Mouse (Mus musculus): Measurements from ENCODE around the gene Cmtr1. TPM values are rescaled to one million over a fixed set of nuclear protein-coding genes. Genes with fewer than 3 reads are reported as not detected.
"Not testable (repeated sequence)": the region's sequence is repeated elsewhere in the genome, so short reads cannot be mapped to it uniquely, and the experiment has no call there.

The Cmtr1 gene
- polyA plus RNA-seq, 1 experiment from 2014 or later = 149 TPM

GRCm38 (mm10) chr17:29711745-29712431 is 51.5 kb downstream of the Cmtr1 start:
- WGBS = 81% methylated on average over 8 of the region's 8 CpGs
- no peaks in the 10 kb centered on the region for H3K9me3 ChIP-seq
- H3K4me3 ChIP-seq = no peak overlapping the region
- no peak for DNase-seq (ENCODE audit: low spot score)
- H3K36me3 ChIP-seq = peaks cover 9% of the 10 kb centered on the region; the same call in 1 of the 2 replicates
- no peaks in the 10 kb centered on the region for H3K27me3 ChIP-seq (ENCODE audit: insufficient read depth, poor library complexity, severe bottlenecking)
- peaks cover 75% of the 10 kb centered on the region for H3K4me1 ChIP-seq (replicated peaks)
- no peak overlapping the region; the same call in 1 of the 2 replicates for H3K27ac ChIP-seq

GRCm38 (mm10) chr17:29712565-29712964 is 52.2 kb downstream of the Cmtr1 start:
- Histone ChIP-seq H3K4me1 (replicated peaks) (peaks cover 72% of the 10 kb centered on the region), H3K27me3 (ENCODE audit: insufficient read depth, poor library complexity, severe bottlenecking) (no peaks in the 10 kb centered on the region), H3K9me3 (no peaks in the 10 kb centered on the region), H3K36me3 (peaks cover 9% of the 10 kb centered on the region; the same call in 1 of the 2 replicates), H3K27ac (no peak overlapping the region), H3K4me3 (no peak overlapping the region)
- no peak for DNase-seq (ENCODE audit: low spot score)
- 87% methylated on average over 7 of the region's 7 CpGs for WGBS

- 95% methylated on average over 4 of the region's 4 CpGs for WGBS
- H3K4me3 ChIP-seq; H3K9me3 ChIP-seq; H3K36me3 ChIP-seq; H3K27ac ChIP-seq; DNase-seq (ENCODE audit: low spot score); H3K27me3 ChIP-seq (ENCODE audit: insufficient read depth, poor library complexity, severe bottlenecking): not testable (repeated sequence)
- peaks cover 61% of the 10 kb centered on the region for H3K4me1 ChIP-seq (replicated peaks)
These were observed 53.3 kb downstream of the Cmtr1 start for GRCm38 (mm10) chr17:29713734-29714133.

DNA sequence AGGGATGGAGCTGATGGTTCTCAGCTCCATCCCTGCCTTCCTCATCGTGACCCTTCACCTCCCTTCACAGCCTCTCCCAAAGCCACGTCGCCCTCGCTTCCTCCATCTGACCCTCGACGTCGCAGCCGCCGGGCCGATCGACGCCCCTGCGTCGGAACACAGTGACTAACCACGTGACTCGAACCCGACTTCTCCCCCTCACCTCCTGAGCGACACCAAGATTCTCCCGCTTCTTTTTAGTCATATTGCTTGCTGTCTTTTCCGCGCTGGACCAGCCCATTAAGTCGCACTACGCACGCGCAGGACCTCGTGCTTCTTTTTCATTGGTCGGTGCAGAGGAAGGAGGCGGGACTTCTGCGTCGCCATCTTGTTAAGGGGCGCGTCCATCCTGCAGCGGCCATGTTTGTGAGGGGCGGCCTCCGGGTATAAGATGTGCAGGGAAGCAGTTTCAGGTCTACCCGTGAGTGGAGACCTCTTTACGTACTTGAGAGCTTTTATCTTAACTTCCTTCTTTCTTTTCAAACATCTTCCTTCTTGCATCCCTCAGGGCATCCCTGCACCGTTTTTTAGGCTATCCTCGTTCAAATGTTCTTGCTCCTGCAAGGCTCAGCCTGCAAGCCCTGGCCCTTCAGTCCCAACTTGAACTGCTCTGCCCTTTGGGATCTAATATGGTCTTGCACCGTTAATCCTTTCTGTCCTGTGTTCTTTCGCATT is 56.5 kb downstream of the Cmtr1 start, which contains the start of gene Ccdc167:
Ccdc167 (minus strand) TSS at position 313 of the 714 bp plus-strand sequence.
- WGBS = 6% methylated on average over 41 of the region's 41 CpGs
- Histone ChIP-seq H3K4me3 (peak within 1 kb of the TSS; percentile 62), H3K4me1 (replicated peaks) (peaks cover 29% of the 10 kb centered on the region)

DNA sequence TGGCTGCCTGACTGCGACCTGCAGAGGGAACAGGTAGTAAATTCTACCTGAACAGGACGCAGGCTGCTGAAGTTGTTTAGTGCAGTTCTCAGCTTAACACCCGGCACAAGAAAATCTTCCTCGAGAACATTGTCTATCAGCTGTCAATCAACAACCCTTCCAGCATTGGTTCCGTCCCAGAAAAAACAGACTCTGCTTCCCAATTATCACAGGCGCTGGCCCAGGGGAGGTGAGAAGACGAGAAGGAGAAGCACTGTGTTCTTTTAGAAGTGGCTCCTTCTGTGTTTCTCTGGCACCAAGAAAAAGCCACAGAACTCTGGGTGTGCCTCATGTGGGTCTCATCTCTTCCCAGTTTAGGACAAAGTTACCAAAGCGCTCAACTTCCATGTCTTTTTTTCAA is 58.3 kb downstream of the Cmtr1 start:
- no peak overlapping the region for H3K27ac ChIP-seq
- peaks cover 9% of the 10 kb centered on the region; the same call in 1 of the 2 replicates for H3K36me3 ChIP-seq
- WGBS = 89% methylated on average over 8 of the region's 8 CpGs
- peaks cover 19% of the 10 kb centered on the region for H3K4me1 ChIP-seq (replicated peaks)
- no peak overlapping the region for H3K4me3 ChIP-seq
- H3K27me3 ChIP-seq (ENCODE audit: insufficient read depth, poor library complexity, severe bottlenecking) = no peaks in the 10 kb centered on the region
- DNase-seq (ENCODE audit: low spot score) = no peak
- no peaks in the 10 kb centered on the region for H3K9me3 ChIP-seq

More for the DNA sequence above, 56.5 kb downstream of the Cmtr1 start, which contains the start of gene Ccdc167:
- DNase-seq (ENCODE audit: low spot score) = peak; percentile 98
- H3K9me3 ChIP-seq = no peaks in the 10 kb centered on the region
- peaks cover 9% of the 10 kb centered on the region; the same call in 1 of the 2 replicates for H3K36me3 ChIP-seq
- no peaks in the 10 kb centered on the region for H3K27me3 ChIP-seq (ENCODE audit: insufficient read depth, poor library complexity, severe bottlenecking)
- peak within 1 kb of the TSS; percentile 90 for H3K27ac ChIP-seq

DNA sequence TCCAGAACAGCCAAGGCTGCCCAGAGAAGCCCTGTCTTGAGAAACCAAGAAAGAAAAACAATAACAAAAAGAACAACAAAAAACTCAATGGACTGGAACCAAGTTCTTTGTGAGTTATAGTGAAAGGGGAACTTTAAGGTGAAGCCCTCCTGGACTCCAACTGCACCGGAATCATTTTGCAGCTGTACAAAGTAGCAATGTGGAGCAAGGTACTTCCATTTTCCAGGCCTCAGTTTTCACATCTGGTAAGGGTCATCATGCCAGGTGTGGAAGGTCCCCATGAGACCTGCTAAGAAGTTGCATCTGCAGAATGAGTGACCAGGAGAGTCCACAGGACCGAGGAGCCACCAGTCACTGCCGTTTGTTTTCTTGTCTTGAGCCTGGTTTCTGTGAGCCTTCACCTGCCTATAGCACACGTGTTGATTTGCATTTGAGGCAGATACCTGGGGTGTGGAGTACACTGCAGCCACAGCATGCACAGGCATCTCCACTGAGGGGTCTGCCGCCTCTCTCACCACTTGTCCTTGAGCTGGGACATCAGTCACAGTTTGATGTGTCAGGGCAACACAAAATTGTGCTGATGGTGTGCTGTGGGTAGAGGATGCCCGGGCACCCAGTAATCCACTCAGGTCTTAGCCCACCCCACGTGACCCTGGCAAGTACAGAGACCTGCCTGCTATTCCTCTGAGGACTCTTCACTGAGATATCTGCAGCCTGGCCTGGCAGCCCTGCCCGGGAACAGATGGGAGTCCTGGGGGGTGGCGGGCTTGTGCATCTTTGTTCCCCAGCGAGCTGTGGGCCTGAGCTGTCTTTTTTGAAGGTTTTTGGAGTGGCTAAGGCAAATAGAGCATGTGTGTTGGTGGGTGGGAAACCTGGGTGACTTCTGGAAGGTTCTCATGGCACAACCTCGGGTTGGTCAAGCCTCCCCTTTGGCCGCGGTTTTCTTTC is 59.5 kb downstream of the Cmtr1 start:
- no peak for DNase-seq (ENCODE audit: low spot score)
- Histone ChIP-seq H3K4me1 (replicated peaks) (peaks cover 19% of the 10 kb centered on the region), H3K27ac (no peak overlapping the region), H3K36me3 (no peaks in the 10 kb centered on the region), H3K4me3 (no peak overlapping the region), H3K27me3 (ENCODE audit: insufficient read depth, poor library complexity, severe bottlenecking) (no peaks in the 10 kb centered on the region), H3K9me3 (no peaks in the 10 kb centered on the region)
- 75% methylated on average over 13 of the region's 13 CpGs for WGBS

DNA sequence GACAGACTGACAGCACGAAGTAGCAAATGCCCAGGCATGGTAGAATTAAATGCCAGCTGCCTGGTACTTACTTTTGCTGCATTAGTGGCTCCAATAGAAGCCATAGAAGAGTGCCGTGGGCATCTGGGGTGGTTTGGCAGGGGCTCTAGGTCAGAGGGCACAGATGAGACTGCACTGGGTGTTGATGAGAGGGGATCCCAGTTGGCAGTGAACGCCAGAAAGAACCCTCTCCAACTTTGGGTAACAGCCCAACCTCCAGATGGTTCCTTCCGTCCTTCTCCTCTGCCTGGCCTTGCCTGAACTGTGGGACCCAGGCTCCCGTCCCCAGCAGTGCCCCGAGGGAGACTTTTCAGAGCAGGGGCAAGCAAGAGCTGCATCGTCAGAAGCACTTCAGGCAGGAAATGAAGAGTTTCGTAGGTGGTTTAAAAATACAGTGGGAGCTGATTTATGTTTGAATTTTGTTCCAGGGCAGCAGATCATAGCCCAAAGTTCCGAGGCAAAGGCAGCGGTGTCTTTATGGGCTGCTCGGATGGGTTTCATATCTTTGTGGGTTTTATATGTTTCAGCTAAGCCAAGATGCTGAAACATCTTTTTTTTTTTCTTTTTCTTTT is 60.5 kb downstream of the Cmtr1 start:
- DNase-seq (ENCODE audit: low spot score) = no peak
- 83% methylated on average over 11 of the region's 11 CpGs for WGBS
- H3K27ac ChIP-seq = no peak overlapping the region
- H3K4me1 ChIP-seq (replicated peaks) = peaks cover 15% of the 10 kb centered on the region
- H3K36me3 ChIP-seq = no peaks in the 10 kb centered on the region
- no peak overlapping the region for H3K4me3 ChIP-seq
- H3K27me3 ChIP-seq (ENCODE audit: insufficient read depth, poor library complexity, severe bottlenecking) = no peaks in the 10 kb centered on the region
- H3K9me3 ChIP-seq = no peaks in the 10 kb centered on the region

DNA sequence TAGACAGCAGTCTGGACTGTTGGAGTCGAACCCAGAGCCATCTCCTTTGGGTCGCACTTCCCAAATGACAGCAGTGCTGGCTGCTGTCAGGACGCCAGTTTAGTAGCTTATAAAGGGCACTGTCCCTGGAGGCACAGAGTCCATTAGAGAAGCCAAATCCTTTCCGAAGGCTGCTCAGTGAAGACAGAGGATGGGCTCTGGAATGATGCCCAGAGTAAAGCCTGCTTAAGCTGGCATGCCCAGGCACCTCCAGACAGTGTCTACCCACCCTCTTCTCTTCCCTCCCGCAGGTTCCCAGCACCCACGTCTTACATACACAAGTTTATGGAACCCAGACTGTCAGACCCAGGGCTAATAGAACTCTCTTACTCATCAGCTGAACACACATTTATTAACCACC is 64.2 kb downstream of the Cmtr1 start:
- H3K9me3 ChIP-seq = no peaks in the 10 kb centered on the region
- H3K4me3 ChIP-seq = no peak overlapping the region
- H3K4me1 ChIP-seq (replicated peaks) = no peaks in the 10 kb centered on the region
- no peaks in the 10 kb centered on the region for H3K36me3 ChIP-seq
- WGBS = 87% methylated on average over 6 of the region's 6 CpGs
- no peak overlapping the region for H3K27ac ChIP-seq
- H3K27me3 ChIP-seq (ENCODE audit: insufficient read depth, poor library complexity, severe bottlenecking) = no peaks in the 10 kb centered on the region
- DNase-seq (ENCODE audit: low spot score) = no peak

DNA sequence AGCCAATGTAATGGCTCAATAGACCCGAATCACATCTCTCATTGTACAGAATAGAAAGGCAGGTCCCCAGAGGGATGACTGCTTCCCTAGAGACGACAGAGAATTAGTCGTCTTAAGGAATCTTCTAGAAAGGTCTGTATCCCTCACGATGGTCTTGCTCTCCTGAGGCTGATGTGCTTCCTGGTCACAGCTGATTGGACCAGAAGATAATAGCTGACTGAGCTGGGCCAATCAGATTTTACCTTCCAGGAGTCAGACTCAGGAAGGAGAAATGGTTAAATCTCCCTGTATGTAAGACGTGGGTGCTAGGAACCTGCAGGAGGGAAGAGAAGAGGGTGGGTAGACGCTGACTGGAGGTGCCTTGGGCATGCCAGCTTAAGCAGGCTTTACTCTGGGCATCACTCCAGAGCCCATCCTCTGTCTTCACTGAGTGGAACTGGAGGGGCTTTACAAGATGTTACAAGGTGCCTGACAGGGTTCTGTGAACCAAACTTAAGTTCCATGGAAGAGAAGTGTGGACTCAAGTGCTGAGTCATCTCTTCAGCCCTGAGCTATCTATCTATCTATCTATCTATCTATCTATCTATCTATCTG is 64.7 kb downstream of the Cmtr1 start:
- DNase-seq (ENCODE audit: low spot score) = no peak
- WGBS = 78% methylated on average over 6 of the region's 6 CpGs

GRCm38 (mm10) chr17:29728082-29728481 is 67.7 kb downstream of the Cmtr1 start:
- 60% methylated on average over 8 of the region's 8 CpGs for WGBS
- Histone ChIP-seq H3K4me1 (replicated peaks) (peaks cover 29% of the 10 kb centered on the region), H3K36me3 (no peaks in the 10 kb centered on the region), H3K9me3 (no peaks in the 10 kb centered on the region), H3K27me3 (ENCODE audit: insufficient read depth, poor library complexity, severe bottlenecking) (no peaks in the 10 kb centered on the region), H3K27ac (no peak overlapping the region), H3K4me3 (no peak overlapping the region)
- no peak for DNase-seq (ENCODE audit: low spot score)

More for the DNA sequence above, 64.7 kb downstream of the Cmtr1 start:
- Histone ChIP-seq H3K27me3 (ENCODE audit: insufficient read depth, poor library complexity, severe bottlenecking) (no peaks in the 10 kb centered on the region), H3K4me1 (replicated peaks) (peaks cover 3% of the 10 kb centered on the region; the same call in 1 of the 2 replicates), H3K9me3 (no peaks in the 10 kb centered on the region), H3K36me3 (no peaks in the 10 kb centered on the region), H3K27ac (no peak overlapping the region), H3K4me3 (no peak overlapping the region)

DNA sequence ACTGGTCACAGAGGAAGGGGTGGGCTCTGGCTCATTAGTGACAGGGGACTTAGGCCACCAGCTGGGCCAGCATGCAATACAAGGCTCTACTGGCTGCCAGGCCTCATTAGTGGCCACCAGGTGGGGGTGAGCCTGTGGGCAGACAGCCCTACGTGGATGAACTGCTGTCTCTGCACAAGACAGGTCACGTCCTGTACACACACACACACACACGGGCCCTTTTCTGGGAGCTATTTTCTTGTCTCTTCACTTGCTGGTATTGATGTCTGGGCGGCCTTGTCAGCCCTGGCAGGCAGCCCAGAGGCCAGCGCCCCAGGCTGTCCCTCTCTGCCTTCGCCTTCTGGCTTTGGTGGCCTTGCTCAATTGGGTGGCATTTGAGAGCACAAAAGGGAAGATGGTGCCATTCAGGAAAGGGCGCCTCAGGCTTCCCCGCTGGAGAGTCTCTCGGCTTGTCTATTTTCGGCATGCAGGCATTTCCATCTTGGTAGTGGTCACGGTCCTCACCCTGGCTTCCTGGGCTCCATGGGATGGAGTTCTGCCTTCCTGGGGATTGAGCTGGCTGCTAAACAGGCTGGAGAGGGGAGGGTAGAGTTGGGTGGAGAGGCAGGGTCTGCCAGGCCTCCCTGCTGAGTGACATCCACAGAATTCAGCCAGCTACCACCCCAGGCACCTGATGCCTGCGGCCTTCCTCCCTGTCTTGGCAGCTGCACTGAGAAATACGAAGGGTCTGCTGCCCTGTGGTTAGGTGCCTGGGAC is 70.3 kb downstream of the Cmtr1 start:
- Histone ChIP-seq H3K4me1 (replicated peaks) (peaks cover 38% of the 10 kb centered on the region), H3K27ac (peak overlapping the region; percentile 81), H3K9me3 (no peaks in the 10 kb centered on the region), H3K27me3 (ENCODE audit: insufficient read depth, poor library complexity, severe bottlenecking) (no peaks in the 10 kb centered on the region), H3K36me3 (no peaks in the 10 kb centered on the region), H3K4me3 (no peak overlapping the region)
- DNase-seq (ENCODE audit: low spot score) = peak; percentile 41
- 41% methylated on average over 13 of the region's 13 CpGs for WGBS

Measured in hindbrain, embryonic 10.5 days (tissue).